ENCODE assay signal across 20 mouse cellular contexts in genomic region chr5:118033740-118034139, GRCm38 (mm10). TPM values are rescaled to one million over a fixed set of nuclear protein-coding genes. Genes with fewer than 3 reads are reported as not detected.
DNase-seq lines count a peak whose midpoint lies in the region; ATAC-seq lines count a peak whose summit lies in the region.
"Had no signal": no experiment of that assay in that cellular context is flagged by ENCODE, and none has a peak within 500 bp of the region (broad histone marks: within the 10 kb centered on the region; RNA-seq: fewer than 3 reads in every experiment).

No protein-coding gene starts in this region.

- peaks cover 15% of the 10 kb centered on the region for H3K27me3 ChIP-seq in heart, embryonic 15.5 days

- no peak overlapping the region for H3K4me2 ChIP-seq in heart, embryonic 15.5 days
- H3K4me2 ChIP-seq: embryonic facial prominence, embryonic 13.5 days; forebrain, embryonic 13.5 days; hindbrain, embryonic 13.5 days; liver, embryonic 13.5 days; midbrain, embryonic 13.5 days had no signal

- DNase-seq in gastrocnemius, postnatal 25 days = peak; percentile 3
- no peak for DNase-seq in gastrocnemius, postnatal 36 days
- no peak for DNase-seq in heart, postnatal 10 days
- DNase-seq in adrenal gland, adult 8-10 months = peak; percentile 77
- DNase-seq in spleen, postnatal 10 days (ENCODE audit: low spot score in 2 of 2) = no peak
- no peak for DNase-seq in kidney, adult 11 months
- DNase-seq: embryo, embryonic 11 days; heart, postnatal 14 days; kidney, adult 2 months; layer of hippocampus, adult 9-11 months; liver, embryonic 13.5 days; lung, adult 2 months; lung, postnatal 14 days; right cerebral cortex, postnatal 14 days; spleen, adult 18-20 months had no signal

- 54% methylated on average over 6 of the region's 6 CpGs for WGBS in heart, embryonic 15.5 days

- H3K36me3 ChIP-seq in heart, embryonic 15.5 days = no peaks in the 10 kb centered on the region
- H3K36me3 ChIP-seq: embryonic facial prominence, embryonic 13.5 days; hindbrain, embryonic 13.5 days; liver, embryonic 13.5 days; midbrain, embryonic 13.5 days had no signal

- H3K9ac ChIP-seq in heart, embryonic 15.5 days = no peak overlapping the region
- H3K9ac ChIP-seq: embryonic facial prominence, embryonic 13.5 days; forebrain, embryonic 13.5 days; hindbrain, embryonic 13.5 days; liver, embryonic 13.5 days; midbrain, embryonic 13.5 days had no signal

- ATAC-seq in heart, embryonic 15.5 days (replicated peaks; ENCODE audit: insufficient number of reproducible peaks, insufficient read depth, low FRiP score, low read depth) = no peak
- ATAC-seq: forebrain, embryonic 13.5 days; midbrain, embryonic 13.5 days had no signal

- intact Hi-C loops in gastrocnemius, postnatal 36 days (cut with DNase I) = no loop called here
- intact Hi-C loops in heart, postnatal 10 days (cut with DNase I) = no loop called here

- H3K4me3 ChIP-seq in heart, embryonic 15.5 days = no peak overlapping the region
- H3K4me3 ChIP-seq: embryonic facial prominence, embryonic 13.5 days; forebrain, embryonic 13.5 days; hindbrain, embryonic 13.5 days; liver, embryonic 13.5 days; midbrain, embryonic 13.5 days had no signal

- H3K27ac ChIP-seq in heart, embryonic 15.5 days = 0 out of 2 replicates have a peak overlapping the region, but pooled peaks have one; percentile 1
- H3K27ac ChIP-seq: embryonic facial prominence, embryonic 13.5 days; forebrain, embryonic 13.5 days; hindbrain, embryonic 13.5 days; liver, embryonic 13.5 days; midbrain, embryonic 13.5 days had no signal

- H3K9me3 ChIP-seq in heart, embryonic 15.5 days (replicated peaks) = no peaks in the 10 kb centered on the region
- H3K9me3 ChIP-seq: embryonic facial prominence, embryonic 13.5 days; hindbrain, embryonic 13.5 days; liver, embryonic 13.5 days had no signal

- peaks cover 34% of the 10 kb centered on the region for H3K4me1 ChIP-seq in heart, embryonic 15.5 days (replicated peaks)

RNA-seq across cellular contexts. Expression of gene Tesc, which starts 6.2 kb away (rescaled TPM):
- 1 to 10 TPM in 1 of 2 experiments, under 1 TPM in 1; 0.28 to 1.0 TPM for total RNA-seq in gastrocnemius, postnatal 25 days (2021)
- under 1 TPM; 0.44 to 0.71 TPM for total RNA-seq in gastrocnemius, postnatal 36 days (2021)
- polyA plus RNA-seq in heart, embryonic 15.5 days (2015; fragmentation: Nextera tagmentation; extraction: Ambion mirVana) = 10.1 and 11.0 TPM in 2 replicates
- 100 to 1,000 TPM; 111 to 112 TPM for total RNA-seq in heart, postnatal 10 days (2021)
- 100 to 1,000 TPM; 229 to 287 (median 252) TPM for total RNA-seq in adrenal gland, adult 8-10 months (2022)

RNA-seq across cellular contexts. Expression of gene Fbxo21, which starts 57.2 kb away (rescaled TPM):
- 10 to 100 TPM in 1 of 2 experiments, 1 to 10 TPM in 1; 8.1 to 12.9 TPM for total RNA-seq in gastrocnemius, postnatal 25 days (2021)
- 10 to 100 TPM in 1 of 2 experiments, 1 to 10 TPM in 1; 8.5 to 13.6 TPM for total RNA-seq in gastrocnemius, postnatal 36 days (2021)
- 44.8 and 54.8 TPM in 2 replicates for polyA plus RNA-seq in heart, embryonic 15.5 days (2015; fragmentation: Nextera tagmentation; extraction: Ambion mirVana)
- total RNA-seq in heart, postnatal 10 days (2021) = 10 to 100 TPM; 47.4 to 55.5 TPM
- 100 to 1,000 TPM in 1 of 4 experiments, 10 to 100 TPM in 3; 63.9 to 114 (median 85.5) TPM for total RNA-seq in adrenal gland, adult 8-10 months (2022)

Comparison
In these comparisons a context has a peak if more than half of its experiments do, and no peak if none do; other contexts are left out.
1. DNase-seq: peak in gastrocnemius, postnatal 25 days (single experiment) and adrenal gland, adult 8-10 months (single experiment); none in gastrocnemius, postnatal 36 days (0 of 2), heart, postnatal 10 days (0 of 2), spleen, postnatal 10 days (0 of 2) and kidney, adult 11 months (single experiment).
2. RNA of gene Tesc, which starts 6.2 kb away (total RNA-seq): 229 to 287 TPM in adrenal gland, adult 8-10 months and 111 to 112 TPM in heart, postnatal 10 days; 0.28 to 1.0 TPM in gastrocnemius, postnatal 25 days and 0.44 to 0.71 TPM in gastrocnemius, postnatal 36 days; every median in the first group is over 10 times any median in the second.